Comparison of ENCODE assay signal across 20 mouse cellular contexts in the genomic region with DNA sequence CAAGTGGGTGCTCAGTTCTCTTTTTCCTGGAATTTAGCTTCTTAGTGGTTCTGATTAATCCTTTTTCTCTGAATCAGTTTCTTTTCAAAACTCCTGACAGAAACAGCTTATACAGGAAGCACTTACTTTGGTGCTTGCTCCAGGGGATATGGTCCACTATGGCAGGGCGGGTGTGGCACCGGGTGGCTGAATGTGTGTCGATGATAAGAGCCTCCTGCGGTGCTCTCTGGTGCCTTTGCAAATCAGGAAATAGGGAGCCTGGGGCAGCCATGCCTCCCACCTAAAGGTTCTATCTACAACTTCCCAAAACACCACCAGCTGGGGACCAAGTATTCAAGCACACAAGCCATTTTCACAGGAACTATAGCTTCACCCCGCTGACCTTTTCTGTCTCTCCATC.
"Had no signal": no experiment of that assay in that cellular context is flagged by ENCODE, and none has a peak within 500 bp of the region (broad histone marks: within the 10 kb centered on the region; RNA-seq: fewer than 3 reads in every experiment).

No protein-coding gene starts in this region.

- H3K4me3 ChIP-seq: limb, embryonic 10.5 days; limb, embryonic 13.5 days; midbrain, embryonic 12.5 days; midbrain, embryonic 15.5 days; neural tube, embryonic 12.5 days; neural tube, embryonic 15.5 days had no signal

- H3K36me3 ChIP-seq: limb, embryonic 10.5 days; limb, embryonic 13.5 days; midbrain, embryonic 12.5 days; midbrain, embryonic 15.5 days; neural tube, embryonic 12.5 days; neural tube, embryonic 15.5 days had no signal

- ATAC-seq: intestine, postnatal 0 days; lung, postnatal 0 days; midbrain, embryonic 15.5 days had no signal

- DNase-seq: kidney, adult 2 months; kidney, postnatal 36 days; lung, embryonic 14.5 days; right cerebral cortex, adult 18-20 months; right cerebral cortex, postnatal 14 days; right cerebral cortex, postnatal 4 days; thymus, adult 2 months; thymus, postnatal 14 days; thymus, postnatal 4 days had no signal

- H3K4me2 ChIP-seq: limb, embryonic 13.5 days; lung, embryonic 14.5 days; midbrain, embryonic 12.5 days; midbrain, embryonic 15.5 days; neural tube, embryonic 12.5 days; neural tube, embryonic 15.5 days had no signal

- H3K4me1 ChIP-seq: limb, embryonic 10.5 days; limb, embryonic 13.5 days; midbrain, embryonic 12.5 days; midbrain, embryonic 15.5 days; neural tube, embryonic 12.5 days; neural tube, embryonic 15.5 days had no signal

- H3K27me3 ChIP-seq: limb, embryonic 13.5 days; midbrain, embryonic 12.5 days; midbrain, embryonic 15.5 days; neural tube, embryonic 12.5 days; neural tube, embryonic 15.5 days had no signal

- H3K9me3 ChIP-seq: limb, embryonic 10.5 days; limb, embryonic 13.5 days; midbrain, embryonic 15.5 days; neural tube, embryonic 12.5 days; neural tube, embryonic 15.5 days had no signal

- H3K27ac ChIP-seq: kidney, postnatal 0 days; limb, embryonic 10.5 days; limb, embryonic 13.5 days; macrophage; midbrain, embryonic 12.5 days; midbrain, embryonic 15.5 days; neural tube, embryonic 12.5 days; neural tube, embryonic 15.5 days; stomach, postnatal 0 days had no signal

- H3K9ac ChIP-seq: limb, embryonic 13.5 days; lung, embryonic 14.5 days; midbrain, embryonic 12.5 days; midbrain, embryonic 15.5 days; neural tube, embryonic 12.5 days; neural tube, embryonic 15.5 days had no signal
